Mouse (Mus musculus): ENCODE results near the gene Urgcp. TPM values are rescaled to one million over a fixed set of nuclear protein-coding genes. Genes with fewer than 3 reads are reported as not detected.

The Urgcp gene
- total RNA-seq, 1 experiment from 2014 or later = 8.0 TPM

DNA sequence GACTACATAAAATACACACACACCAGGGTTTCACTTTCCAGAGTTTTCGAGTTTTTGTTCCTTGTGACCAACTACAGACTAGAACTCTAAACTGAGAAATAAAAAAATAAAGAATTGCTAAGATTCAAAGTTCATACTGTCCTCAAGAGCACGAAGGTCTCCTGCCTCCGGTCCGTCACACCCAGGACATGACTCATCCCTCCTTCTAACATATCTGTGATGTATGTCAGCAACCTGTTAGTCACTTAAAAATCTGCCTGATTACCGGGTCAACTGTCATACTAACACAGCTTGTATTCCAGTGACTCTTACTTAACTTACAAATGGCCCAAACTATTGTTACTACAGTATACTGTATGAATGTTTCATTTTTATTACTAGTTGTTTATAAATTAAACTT, 25.0 kb downstream of the Urgcp start:
- no peak for ATAC-seq (replicated peaks in 1 of 2; ENCODE audit: insufficient read depth in 1 of 2, low FRiP score in 2 of 2, low TSS enrichment in 1 of 2, low read depth in 1 of 2, poor library complexity in 2 of 2, severe bottlenecking in 2 of 2)

DNA sequence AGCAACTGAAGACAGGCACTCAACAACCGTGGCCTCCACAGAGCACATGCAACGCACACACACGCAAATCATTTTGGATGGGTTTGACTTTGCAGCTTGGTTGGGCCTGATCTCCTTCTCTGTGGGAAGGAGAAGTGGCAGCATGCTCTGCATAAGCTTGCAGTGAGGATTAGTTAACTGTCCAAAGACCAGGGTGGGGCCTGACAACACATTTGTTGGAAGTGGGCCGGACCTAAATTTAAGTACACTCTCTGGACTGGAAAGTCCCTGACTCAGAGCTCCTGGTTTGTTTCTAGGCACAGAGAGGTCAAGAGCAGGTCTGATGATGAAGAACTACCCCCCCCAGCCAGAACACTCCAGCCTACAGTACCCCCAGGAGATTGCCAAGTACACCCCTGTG, 27.9 kb downstream of the Urgcp start:
- ATAC-seq (replicated peaks in 1 of 2; ENCODE audit: insufficient read depth in 1 of 2, low FRiP score in 2 of 2, low TSS enrichment in 1 of 2, low read depth in 1 of 2, poor library complexity in 2 of 2, severe bottlenecking in 2 of 2) = no peak

DNA sequence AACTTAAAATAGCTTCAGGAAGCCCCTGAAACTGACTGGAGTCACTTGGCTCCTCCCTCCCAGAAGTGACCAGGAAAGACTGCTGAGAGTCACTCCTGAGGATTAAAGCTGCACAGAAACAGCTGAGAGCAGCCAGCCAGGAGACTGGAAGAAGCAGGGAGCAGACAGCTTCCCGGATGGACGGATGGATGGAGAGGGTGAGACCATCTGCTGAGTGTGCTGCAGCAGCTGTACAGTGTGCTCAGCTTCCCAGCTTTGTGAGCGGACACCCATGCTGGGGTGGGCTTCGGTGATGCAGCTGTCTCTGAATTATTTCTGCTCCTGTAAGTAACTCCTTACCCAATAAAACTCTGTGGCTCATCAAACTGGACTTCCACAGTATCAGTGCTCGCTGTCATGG, 29.8 kb downstream of the Urgcp start:
- ATAC-seq (replicated peaks in 1 of 2; ENCODE audit: insufficient read depth in 1 of 2, low FRiP score in 2 of 2, low TSS enrichment in 1 of 2, low read depth in 1 of 2, poor library complexity in 2 of 2, severe bottlenecking in 2 of 2) = no peak

DNA sequence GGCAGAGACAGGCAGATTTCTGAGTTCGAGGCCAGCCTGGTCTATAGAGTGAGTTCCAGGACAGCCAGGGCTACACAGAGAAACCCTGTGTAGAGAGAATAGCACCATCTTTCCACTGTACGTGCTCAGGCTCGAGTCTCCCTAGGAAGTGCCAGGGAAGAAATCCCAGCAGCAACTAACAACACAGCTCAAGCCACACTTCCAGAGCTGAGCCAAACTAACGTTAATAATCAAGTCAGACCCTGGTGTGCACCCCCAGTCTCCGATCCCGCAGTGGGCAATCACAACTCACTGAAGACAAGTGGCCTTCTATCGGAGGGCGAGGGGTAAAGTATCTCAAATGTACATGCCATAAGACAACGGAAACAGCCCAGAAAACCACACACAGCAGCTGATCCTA, 32.6 kb downstream of the Urgcp start:
- no peak for ATAC-seq (replicated peaks in 1 of 2; ENCODE audit: insufficient read depth in 1 of 2, low FRiP score in 2 of 2, low TSS enrichment in 1 of 2, low read depth in 1 of 2, poor library complexity in 2 of 2, severe bottlenecking in 2 of 2)

DNA sequence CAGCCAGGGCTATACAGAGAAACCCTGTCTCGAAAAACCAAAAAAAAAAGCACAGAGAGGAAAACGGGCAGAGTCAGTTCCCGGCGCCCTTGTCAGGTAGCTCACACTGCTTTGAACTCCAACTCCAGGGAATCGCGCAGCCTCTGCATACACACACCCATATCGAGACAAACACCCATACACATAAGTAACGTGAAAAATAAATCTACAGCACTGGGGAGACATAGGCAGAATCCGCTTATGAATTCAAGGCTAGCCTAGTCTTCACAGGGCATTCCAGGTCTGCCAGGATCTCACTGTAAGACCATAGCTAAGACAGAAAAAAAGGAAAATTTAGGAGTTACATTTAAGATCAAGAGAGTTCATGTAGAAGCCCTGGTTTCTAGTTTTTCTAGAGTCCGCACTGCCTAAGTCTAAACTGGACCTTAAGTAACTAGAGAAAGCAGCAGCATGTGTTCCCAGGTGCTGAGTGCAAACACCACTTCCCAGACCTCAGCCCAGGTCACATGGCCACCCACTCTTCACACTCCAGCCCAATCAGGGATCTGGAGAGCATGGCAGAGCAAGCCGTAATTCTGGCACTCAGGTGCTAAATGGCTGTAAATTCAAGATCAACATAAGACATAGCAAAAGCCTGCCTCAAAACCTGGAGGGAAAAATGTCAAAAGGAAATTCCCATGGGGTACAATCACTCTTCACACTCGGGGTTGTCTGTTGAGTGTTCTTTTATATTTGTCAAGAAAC, 43.4 kb downstream of the Urgcp start:
- no peak for ATAC-seq (replicated peaks in 1 of 2; ENCODE audit: insufficient read depth in 1 of 2, low FRiP score in 2 of 2, low TSS enrichment in 1 of 2, low read depth in 1 of 2, poor library complexity in 2 of 2, severe bottlenecking in 2 of 2)

DNA sequence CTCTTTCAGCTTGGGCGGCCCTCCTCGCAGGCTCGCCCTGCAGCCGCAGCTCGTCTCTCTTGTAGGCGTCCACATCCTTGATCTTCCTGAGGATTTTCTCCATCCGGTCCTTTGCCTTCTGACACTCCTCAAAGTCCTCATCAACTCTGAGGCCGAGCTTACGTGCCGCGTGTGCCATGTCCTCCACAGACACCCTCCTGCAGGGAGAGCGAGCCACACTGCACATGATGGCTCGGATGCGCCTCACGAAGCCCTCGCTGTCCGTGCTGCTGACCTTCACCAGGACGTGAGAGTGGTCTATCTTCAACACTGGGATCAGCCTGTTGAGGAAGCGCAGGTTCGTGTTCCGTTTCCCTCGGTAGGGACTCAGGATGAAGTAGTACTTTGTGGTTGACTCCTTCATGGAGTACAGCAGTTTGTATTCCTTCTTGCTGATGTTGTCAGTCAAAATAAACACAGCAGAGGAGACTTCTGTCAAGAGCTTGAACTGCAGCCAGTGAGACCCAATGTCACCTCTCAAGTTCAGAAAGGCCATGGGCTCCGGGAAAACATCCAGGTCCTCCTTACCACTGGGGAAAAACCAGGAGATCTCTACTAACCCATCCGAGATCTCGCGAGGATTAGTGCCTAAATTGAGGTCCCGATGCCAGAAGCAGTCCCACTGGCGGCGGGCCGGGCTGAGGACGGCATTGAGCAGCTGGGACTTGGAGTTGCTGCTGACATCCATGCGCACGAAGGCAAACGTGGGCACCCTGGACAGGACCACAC, 45.1 kb downstream of the Urgcp start:
- ATAC-seq (replicated peaks in 1 of 2; ENCODE audit: insufficient read depth in 1 of 2, low FRiP score in 2 of 2, low TSS enrichment in 1 of 2, low read depth in 1 of 2, poor library complexity in 2 of 2, severe bottlenecking in 2 of 2) = no peak

DNA sequence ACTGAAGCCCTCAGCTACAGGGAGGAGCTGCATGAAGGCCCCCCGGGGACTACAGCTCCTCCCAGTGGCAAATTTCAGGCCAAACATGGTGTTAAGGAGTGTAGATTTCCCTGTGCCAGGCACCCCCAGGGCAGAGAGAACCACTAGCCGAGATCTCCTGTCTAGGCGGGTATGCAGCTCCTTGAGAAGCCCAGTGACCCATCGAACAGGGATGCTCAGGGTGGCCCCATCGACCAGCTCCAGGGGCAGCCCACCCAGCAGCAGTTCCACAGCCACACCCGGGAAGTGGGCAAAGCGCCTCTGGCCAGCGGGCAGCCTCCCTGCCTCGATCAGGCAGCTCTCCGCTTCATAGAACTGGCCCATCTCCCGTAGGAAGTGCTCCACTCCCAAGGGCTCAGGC, 45.9 kb downstream of the Urgcp start:
- no peak for ATAC-seq (replicated peaks in 1 of 2; ENCODE audit: insufficient read depth in 1 of 2, low FRiP score in 2 of 2, low TSS enrichment in 1 of 2, low read depth in 1 of 2, poor library complexity in 2 of 2, severe bottlenecking in 2 of 2)

DNA sequence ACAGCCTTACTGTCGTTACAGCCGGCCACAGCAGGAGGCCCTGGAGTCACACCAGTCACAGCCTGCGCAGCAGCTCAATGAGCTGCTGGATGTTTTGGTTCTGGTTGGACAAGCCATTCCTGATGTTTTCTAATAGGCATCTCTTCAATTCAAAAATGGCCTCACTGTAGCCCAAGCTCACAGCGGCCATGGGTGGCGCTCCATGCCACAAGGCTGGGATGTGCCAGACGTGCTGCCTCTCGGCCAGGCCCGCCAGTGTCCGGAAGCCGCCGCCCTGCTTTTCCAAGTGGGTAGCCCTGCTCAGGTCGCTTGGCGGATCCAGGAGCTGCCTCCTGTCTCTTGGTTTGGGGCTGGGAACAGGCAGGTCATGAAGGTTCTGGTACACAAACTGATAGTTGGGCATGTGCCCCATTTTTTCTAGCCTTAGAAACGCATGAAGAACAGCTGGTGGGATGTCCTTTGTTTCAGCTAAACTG, 46.5 kb downstream of the Urgcp start, which contains the start of gene Mrps24:
Gene Mrps24, minus strand, starts transcription at position 51 of the 476 bp plus-strand sequence.
- no peak for ATAC-seq (replicated peaks in 1 of 2; ENCODE audit: insufficient read depth in 1 of 2, low FRiP score in 2 of 2, low TSS enrichment in 1 of 2, low read depth in 1 of 2, poor library complexity in 2 of 2, severe bottlenecking in 2 of 2)

DNA sequence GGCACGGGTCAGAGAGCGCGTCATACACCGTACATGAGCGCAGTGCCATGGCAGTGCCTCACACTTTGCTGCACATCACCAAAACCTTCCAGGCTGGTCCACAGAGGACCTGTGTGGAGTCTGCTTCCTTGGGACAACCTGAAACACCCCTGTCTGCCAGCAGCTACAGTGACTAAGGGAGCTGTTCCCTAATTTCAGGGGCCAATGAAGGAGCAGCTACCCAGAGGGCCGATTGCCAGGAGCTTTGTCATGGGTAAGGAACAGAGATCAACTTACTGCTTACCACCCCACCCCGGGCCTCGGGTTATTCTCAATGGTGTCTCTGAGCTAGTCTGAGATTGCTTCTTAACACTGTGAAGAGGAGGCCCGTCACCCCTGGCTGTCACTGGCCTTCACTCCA, 47.0 kb downstream of the Urgcp start:
- no peak for ATAC-seq (replicated peaks in 1 of 2; ENCODE audit: insufficient read depth in 1 of 2, low FRiP score in 2 of 2, low TSS enrichment in 1 of 2, low read depth in 1 of 2, poor library complexity in 2 of 2, severe bottlenecking in 2 of 2)

DNA sequence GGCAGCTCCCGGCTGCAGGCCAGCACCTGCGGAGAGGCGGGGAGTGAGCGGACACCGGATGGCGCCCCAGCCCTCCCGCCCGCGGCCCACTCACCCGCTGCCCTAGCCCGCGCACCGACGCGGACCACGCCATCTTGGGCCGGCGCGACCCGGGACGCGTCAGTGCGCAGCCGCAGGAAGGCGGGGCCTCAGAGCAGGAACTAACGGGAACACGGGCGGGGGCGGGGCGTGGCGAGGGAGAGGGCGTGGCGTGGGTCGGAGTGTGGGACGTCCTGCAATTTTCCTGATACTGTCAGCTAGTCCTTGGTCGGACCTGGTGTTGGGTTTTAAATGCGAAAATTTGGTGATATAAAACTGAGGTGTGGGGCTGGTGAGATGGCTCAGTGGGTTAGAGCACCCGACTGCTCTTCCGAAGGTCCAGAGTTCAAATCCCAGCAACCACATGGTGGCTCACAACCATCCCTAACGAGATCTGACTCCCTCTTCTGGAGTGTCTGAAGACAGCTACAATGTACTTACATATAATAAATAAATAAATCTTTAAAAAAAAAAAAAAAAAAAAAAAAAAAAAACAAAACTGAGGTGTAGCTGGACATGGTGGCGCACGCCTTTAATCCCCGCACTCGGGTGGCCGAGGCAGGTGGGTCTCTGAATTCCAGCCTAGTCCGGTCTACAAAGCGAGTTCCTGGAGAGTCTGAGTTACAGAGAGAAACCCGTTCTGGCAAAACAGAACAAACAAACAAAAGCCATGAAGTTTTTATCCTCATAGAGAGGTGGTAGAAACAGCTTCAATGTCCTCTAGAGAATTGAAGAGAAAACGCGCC, 54.4 kb downstream of the Urgcp start:
- ATAC-seq (replicated peaks in 1 of 2; ENCODE audit: insufficient read depth in 1 of 2, low FRiP score in 2 of 2, low TSS enrichment in 1 of 2, low read depth in 1 of 2, poor library complexity in 2 of 2, severe bottlenecking in 2 of 2) = peak; percentile 88 to 91

DNA sequence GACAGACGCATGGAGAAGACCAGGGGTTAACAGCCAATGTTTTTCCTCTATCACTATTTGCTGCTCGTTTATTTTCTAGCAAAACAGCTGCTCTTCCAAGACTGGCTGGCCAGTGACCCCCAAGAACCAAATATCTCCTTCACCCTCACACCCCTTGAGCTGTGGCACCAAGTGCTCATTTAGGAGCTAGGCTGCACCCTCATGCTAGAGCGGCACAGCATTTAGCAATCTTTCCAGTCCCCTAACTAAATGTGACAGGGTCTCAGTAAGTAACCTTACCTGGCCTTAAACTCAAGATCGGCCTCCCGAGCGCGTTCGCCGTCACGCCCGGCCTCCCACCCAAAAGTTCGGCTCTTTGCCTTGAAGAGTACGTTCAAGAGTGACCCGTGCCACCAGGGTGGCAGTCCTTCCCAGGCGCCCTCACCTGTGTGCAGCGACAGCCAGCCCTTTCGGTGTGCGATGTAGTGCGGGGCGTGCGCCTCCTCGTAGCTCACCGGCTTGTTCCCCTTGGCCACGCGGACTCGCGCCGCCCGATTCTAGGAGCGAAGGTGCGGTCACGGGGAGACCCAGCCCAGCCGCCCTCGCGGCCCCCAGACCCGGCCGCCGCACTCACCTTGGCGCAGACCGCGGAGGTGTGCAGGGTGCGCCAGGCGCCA, 55.2 kb downstream of the Urgcp start:
- peak in 1 of 2 experiments; percentile 38; a peak in 2 of 4 replicates for ATAC-seq (replicated peaks in 1 of 2; ENCODE audit: insufficient read depth in 1 of 2, low FRiP score in 2 of 2, low TSS enrichment in 1 of 2, low read depth in 1 of 2, poor library complexity in 2 of 2, severe bottlenecking in 2 of 2)

DNA sequence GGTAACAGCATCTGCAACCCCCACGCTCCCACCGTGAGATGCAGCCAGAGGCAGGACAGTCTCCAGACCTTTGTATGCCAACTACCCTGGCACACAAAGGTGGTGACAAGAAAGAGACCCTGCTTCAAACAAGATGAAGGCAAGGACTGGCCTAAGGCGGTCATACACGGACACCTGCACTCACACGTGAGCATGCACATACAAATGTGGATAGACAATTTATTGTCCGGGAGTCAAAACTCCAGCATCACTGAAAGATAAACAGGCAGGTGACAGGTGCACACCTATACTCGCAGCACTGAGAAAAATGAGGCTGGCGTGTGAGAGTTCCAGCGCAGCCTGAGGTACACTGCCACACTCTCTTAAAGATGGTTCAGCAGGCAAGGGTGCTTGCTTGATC, 56.2 kb downstream of the Urgcp start:
- no peak for ATAC-seq (replicated peaks in 1 of 2; ENCODE audit: insufficient read depth in 1 of 2, low FRiP score in 2 of 2, low TSS enrichment in 1 of 2, low read depth in 1 of 2, poor library complexity in 2 of 2, severe bottlenecking in 2 of 2)

DNA sequence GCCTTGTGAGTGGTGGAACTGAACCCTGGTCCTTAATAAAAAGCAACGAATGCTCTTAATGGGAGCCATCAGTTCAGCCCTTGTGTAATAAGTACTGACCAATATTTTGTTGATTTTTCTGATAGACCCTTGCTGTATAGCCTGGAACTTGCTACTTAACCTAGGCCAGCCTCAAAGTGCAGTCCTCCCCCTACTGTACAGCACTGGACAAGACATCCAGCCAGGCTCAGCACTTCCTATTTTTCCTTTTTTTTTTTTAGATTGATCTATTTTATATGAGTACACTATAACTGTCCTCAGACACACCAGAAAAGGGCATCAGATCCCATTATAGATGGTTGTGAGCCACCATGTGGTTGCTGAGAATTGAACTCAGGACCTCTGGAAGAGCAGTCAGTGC, 58.8 kb downstream of the Urgcp start:
- no peak for ATAC-seq (replicated peaks in 1 of 2; ENCODE audit: insufficient read depth in 1 of 2, low FRiP score in 2 of 2, low TSS enrichment in 1 of 2, low read depth in 1 of 2, poor library complexity in 2 of 2, severe bottlenecking in 2 of 2)

DNA sequence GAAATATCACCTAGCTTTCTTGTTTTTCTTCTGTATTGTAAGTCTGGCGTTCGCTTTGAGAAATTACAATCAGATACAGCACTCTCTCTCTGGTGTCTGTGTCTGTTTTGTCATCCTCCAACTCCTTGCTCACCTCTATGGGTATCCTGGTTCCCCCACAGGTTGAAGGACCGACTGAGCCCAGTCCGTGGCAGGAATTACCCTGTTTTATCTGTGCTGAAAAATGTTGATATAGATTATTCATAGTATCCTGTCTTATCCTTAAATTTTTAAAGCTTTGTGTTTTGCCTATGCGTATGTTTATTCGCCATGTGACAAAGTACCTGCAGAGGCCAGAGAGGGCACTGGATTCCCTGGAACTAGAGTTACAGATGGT, 59.2 kb downstream of the Urgcp start:
- ATAC-seq (replicated peaks in 1 of 2; ENCODE audit: insufficient read depth in 1 of 2, low FRiP score in 2 of 2, low TSS enrichment in 1 of 2, low read depth in 1 of 2, poor library complexity in 2 of 2, severe bottlenecking in 2 of 2) = no peak

DNA sequence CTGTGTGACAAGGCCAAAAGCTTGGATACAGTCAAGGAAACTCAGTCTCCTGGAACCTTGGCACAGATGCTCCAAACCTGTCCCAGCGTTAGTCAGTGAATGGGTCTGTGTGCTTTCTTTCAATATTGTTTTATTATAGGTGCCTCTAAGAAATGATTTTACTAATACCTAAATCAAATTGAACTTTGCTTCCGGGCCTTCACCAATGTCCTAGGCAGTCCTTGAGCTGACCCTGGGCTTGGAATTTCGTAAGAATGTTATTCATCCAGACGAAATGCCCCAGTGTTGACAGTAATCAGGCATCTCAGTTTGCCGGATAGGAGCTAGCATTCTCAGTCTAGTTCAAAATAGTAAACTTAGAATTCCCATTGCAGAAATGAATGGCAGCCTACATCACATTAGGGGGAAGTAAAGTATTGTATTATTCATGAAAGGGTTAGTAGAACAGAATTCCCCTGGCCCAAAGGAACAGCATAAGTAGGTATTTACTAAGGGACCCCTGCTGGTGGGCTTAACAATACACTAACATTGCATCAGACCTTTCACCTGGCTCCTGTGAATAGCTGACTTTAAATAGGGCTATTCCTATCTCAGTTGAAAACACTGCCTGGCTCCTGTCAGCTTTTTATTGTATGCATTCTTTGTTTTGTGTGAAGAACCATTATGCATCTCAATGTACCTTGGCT, 59.8 kb downstream of the Urgcp start:
- no peak for ATAC-seq (replicated peaks in 1 of 2; ENCODE audit: insufficient read depth in 1 of 2, low FRiP score in 2 of 2, low TSS enrichment in 1 of 2, low read depth in 1 of 2, poor library complexity in 2 of 2, severe bottlenecking in 2 of 2)

DNA sequence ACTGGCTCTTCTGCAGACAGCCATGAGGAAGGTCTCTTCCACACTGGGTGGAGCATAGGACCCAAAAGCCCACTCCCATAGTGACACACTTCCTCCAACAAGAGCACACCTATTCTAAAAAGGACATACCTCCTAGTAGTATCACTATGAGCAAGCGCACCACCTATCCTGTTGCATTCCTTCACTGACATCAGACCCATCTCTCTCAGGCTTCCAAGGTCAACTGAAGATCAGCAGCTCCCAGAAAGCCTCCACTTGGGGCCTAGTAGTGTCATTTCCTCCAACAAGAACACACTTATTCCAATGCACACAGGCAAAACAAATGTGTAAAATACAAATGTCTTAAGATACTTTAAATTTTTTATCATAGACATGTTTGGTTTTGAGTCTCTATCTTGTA, 60.4 kb downstream of the Urgcp start:
- no peak for ATAC-seq (replicated peaks in 1 of 2; ENCODE audit: insufficient read depth in 1 of 2, low FRiP score in 2 of 2, low TSS enrichment in 1 of 2, low read depth in 1 of 2, poor library complexity in 2 of 2, severe bottlenecking in 2 of 2)

DNA sequence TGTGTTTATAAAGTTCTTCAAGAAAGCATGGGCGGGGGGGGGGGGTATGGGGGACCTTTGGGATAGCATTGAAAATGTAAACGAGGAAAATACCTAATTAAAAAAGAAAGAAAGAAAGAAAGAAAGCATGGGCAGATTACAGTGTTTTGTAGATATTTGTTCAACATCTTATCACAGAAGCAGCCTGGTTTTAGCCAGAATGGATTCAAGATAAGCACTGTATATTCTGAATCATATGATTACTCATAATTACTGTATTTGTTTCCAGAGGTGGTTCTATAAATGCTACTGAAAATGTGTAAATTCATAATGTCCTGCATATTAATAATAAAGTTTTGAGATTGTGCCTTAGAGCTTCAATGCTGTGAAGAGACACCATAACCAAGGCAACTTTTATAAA, 60.9 kb downstream of the Urgcp start:
- ATAC-seq (replicated peaks in 1 of 2; ENCODE audit: insufficient read depth in 1 of 2, low FRiP score in 2 of 2, low TSS enrichment in 1 of 2, low read depth in 1 of 2, poor library complexity in 2 of 2, severe bottlenecking in 2 of 2) = no peak
